8 mouse cellular contexts compared by ENCODE assay signal in genomic region chr11:49794342-49795144, GRCm38 (mm10). TPM values are rescaled to one million over a fixed set of nuclear protein-coding genes. Genes with fewer than 3 reads are reported as not detected.
DNase-seq lines count a peak whose midpoint lies in the region; ATAC-seq and TF ChIP-seq lines count a peak whose summit lies in the region.

No protein-coding gene starts in this region.

- peaks cover 9% of the 10 kb centered on the region for H3K4me1 ChIP-seq in spleen, adult 2 months (ENCODE audit: control insufficient read depth, insufficient read depth, insufficient read length)
- peaks cover 23% of the 10 kb centered on the region for H3K4me1 ChIP-seq in embryonic facial prominence, embryonic 13.5 days
- peaks cover 10% of the 10 kb centered on the region for H3K4me1 ChIP-seq in heart, embryonic 11.5 days (ENCODE audit: control insufficient read depth, insufficient read depth, low read length)
- H3K4me1 ChIP-seq in lung, postnatal 0 days (ENCODE audit: insufficient read depth, low read depth, low read length) = peaks cover 6% of the 10 kb centered on the region; the same call in 1 of the 2 replicates

- no peaks in the 10 kb centered on the region for H3K36me3 ChIP-seq in spleen, adult 2 months (ENCODE audit: control insufficient read depth, insufficient read depth, low read length)
- no peaks in the 10 kb centered on the region for H3K36me3 ChIP-seq in embryonic facial prominence, embryonic 13.5 days
- no peaks in the 10 kb centered on the region for H3K36me3 ChIP-seq in heart, embryonic 11.5 days (ENCODE audit: control insufficient read depth, insufficient read depth, low read length)
- H3K36me3 ChIP-seq in lung, postnatal 0 days (ENCODE audit: insufficient read depth, low read length) = no peaks in the 10 kb centered on the region

- peak overlapping the region; percentile 82 for H3K9ac ChIP-seq in embryonic facial prominence, embryonic 13.5 days
- peak overlapping the region; percentile 76 for H3K9ac ChIP-seq in heart, embryonic 11.5 days (ENCODE audit: low read depth, low read length)
- H3K9ac ChIP-seq in lung, postnatal 0 days (replicated peaks; ENCODE audit: low read depth) = peak overlapping the region; percentile 43

- TF ChIP-seq POLR2A in spleen, adult 2 months (IDR thresholded peaks at IDR 0.05; ENCODE audit: low read depth, low read length) = no peak

- H3K4me2 ChIP-seq in embryonic facial prominence, embryonic 13.5 days = peak overlapping the region; percentile 84
- peak overlapping the region; percentile 99 for H3K4me2 ChIP-seq in heart, embryonic 11.5 days
- H3K4me2 ChIP-seq in lung, postnatal 0 days (replicated peaks; ENCODE audit: low read depth, low read length) = peak overlapping the region; percentile 88

- no peak for DNase-seq in spleen, adult 2 months (ENCODE audit: low read depth in 1 of 2, low spot score in 2 of 2)
- DNase-seq in spleen, postnatal 10 days (ENCODE audit: low spot score in 2 of 2) = no peak
- peak; percentile 13 for DNase-seq in kidney, adult 9 months
- peak; percentile 34 for DNase-seq in lung, postnatal 0 days (ENCODE audit: low spot score)
- DNase-seq in ovary, postnatal 36 days (ENCODE audit: low spot score) = peak; percentile 50
- DNase-seq in spleen, postnatal 36 days (ENCODE audit: low spot score in 2 of 2) = no peak

- 15% methylated on average over 45 of the region's 45 CpGs for WGBS in spleen, adult 2 months
- WGBS in embryonic facial prominence, embryonic 13.5 days = under 1% methylated on average over 45 of the region's 45 CpGs
- WGBS in heart, embryonic 11.5 days (ENCODE audit: insufficient replicate concordance) = under 1% methylated on average over 42 of the region's 45 CpGs
- 2% methylated on average over 42 of the region's 45 CpGs for WGBS in lung, postnatal 0 days

- peak overlapping the region; percentile 51; the same call in 1 of the 2 replicates for H3K4me3 ChIP-seq in spleen, adult 2 months (ENCODE audit: extremely low read depth, insufficient read depth, insufficient read length)
- H3K4me3 ChIP-seq in embryonic facial prominence, embryonic 13.5 days = peak overlapping the region; percentile 69
- peak overlapping the region; percentile 62 for H3K4me3 ChIP-seq in heart, embryonic 11.5 days (ENCODE audit: low read depth, low read length)
- peak overlapping the region; percentile 46 for H3K4me3 ChIP-seq in lung, postnatal 0 days (ENCODE audit: low read depth, low read length)

- no peak for TF ChIP-seq CTCF in spleen, adult 2 months (IDR thresholded peaks at IDR 0.05; ENCODE audit: extremely low read depth, insufficient read depth, insufficient read length, insufficient replicate concordance)
- TF ChIP-seq CTCF in lung, postnatal 0 days (IDR thresholded peaks at IDR 0.05) = no peak

- peaks cover 11% of the 10 kb centered on the region for H3K27me3 ChIP-seq in spleen, adult 2 months (ENCODE audit: control insufficient read depth, insufficient read depth, low read length)
- no peaks in the 10 kb centered on the region for H3K27me3 ChIP-seq in embryonic facial prominence, embryonic 13.5 days
- H3K27me3 ChIP-seq in heart, embryonic 11.5 days (ENCODE audit: control insufficient read depth, insufficient read depth, low read length) = no peaks in the 10 kb centered on the region
- no peaks in the 10 kb centered on the region for H3K27me3 ChIP-seq in lung, postnatal 0 days (replicated peaks; ENCODE audit: insufficient read depth, low read length)

- no peak overlapping the region for H3K27ac ChIP-seq in spleen, adult 2 months (ENCODE audit: insufficient read depth, low read length)
- peak overlapping the region; percentile 80 for H3K27ac ChIP-seq in embryonic facial prominence, embryonic 13.5 days
- no peak overlapping the region for H3K27ac ChIP-seq in heart, embryonic 11.5 days (ENCODE audit: low read depth, low read length)
- H3K27ac ChIP-seq in lung, postnatal 0 days (ENCODE audit: low read length) = no peak overlapping the region

- peak; percentile 43 for ATAC-seq in embryonic facial prominence, embryonic 13.5 days (ENCODE audit: insufficient number of reproducible peaks, insufficient read depth, low FRiP score, low TSS enrichment, low read depth)
- no peak for ATAC-seq in heart, embryonic 11.5 days (replicated peaks; ENCODE audit: insufficient number of reproducible peaks, low FRiP score, low TSS enrichment)
- peak; percentile 37 for ATAC-seq in lung, postnatal 0 days

- no peak for TF ChIP-seq EP300 in lung, postnatal 0 days (IDR thresholded peaks at IDR 0.05)

- no peaks in the 10 kb centered on the region for H3K9me3 ChIP-seq in embryonic facial prominence, embryonic 13.5 days
- H3K9me3 ChIP-seq in heart, embryonic 11.5 days (replicated peaks; ENCODE audit: control insufficient read depth, low read length) = no peaks in the 10 kb centered on the region
- H3K9me3 ChIP-seq in lung, postnatal 0 days (ENCODE audit: low read length) = no peaks in the 10 kb centered on the region; the same call in 1 of the 2 replicates

RNA-seq across cellular contexts. Expression of gene Gfpt2, which starts 0.6 kb away (rescaled TPM):
- polyA plus RNA-seq in spleen, adult 2 months (2012; rRNA removed) = 0.56 and 0.70 TPM in 2 replicates
- 27.1 and 35.5 TPM in 2 replicates for polyA plus RNA-seq in embryonic facial prominence, embryonic 13.5 days (2015; fragmentation: Nextera tagmentation; extraction: Ambion mirVana)
- 13.9 and 18.4 TPM in 2 replicates for polyA plus RNA-seq in heart, embryonic 11.5 days (2014; fragmentation: Nextera tagmentation; extraction: Ambion mirVana)
- 3.9 and 4.5 TPM in 2 replicates for polyA plus RNA-seq in lung, postnatal 0 days (2015; fragmentation: Nextera tagmentation; extraction: Ambion mirVana)

RNA-seq across cellular contexts. Expression of gene Mapk9, which starts 52.0 kb away (rescaled TPM):
- polyA plus RNA-seq in spleen, adult 2 months (2012; rRNA removed) = 11.9 and 12.1 TPM in 2 replicates
- 28.8 and 31.8 TPM in 2 replicates for polyA plus RNA-seq in embryonic facial prominence, embryonic 13.5 days (2015; fragmentation: Nextera tagmentation; extraction: Ambion mirVana)
- polyA plus RNA-seq in heart, embryonic 11.5 days (2014; fragmentation: Nextera tagmentation; extraction: Ambion mirVana) = 35.8 and 40.8 TPM in 2 replicates
- polyA plus RNA-seq in lung, postnatal 0 days (2015; fragmentation: Nextera tagmentation; extraction: Ambion mirVana) = 30.2 and 32.3 TPM in 2 replicates

Comparison
In these comparisons a context has a peak if more than half of its experiments do, and no peak if none do; other contexts are left out.
1. DNase-seq: peak in kidney, adult 9 months (single experiment), lung, postnatal 0 days (single experiment) and ovary, postnatal 36 days (single experiment); none in spleen, adult 2 months (0 of 2), spleen, postnatal 10 days (0 of 2) and spleen, postnatal 36 days (0 of 2).
2. Peak in every context shown above with its lines, with median percentiles within 50 percentile points of each other: H3K4me3 ChIP-seq, H3K4me2 ChIP-seq and H3K9ac ChIP-seq.